Mouse (Mus musculus): ENCODE data around the gene Sorbs1.

DNA sequence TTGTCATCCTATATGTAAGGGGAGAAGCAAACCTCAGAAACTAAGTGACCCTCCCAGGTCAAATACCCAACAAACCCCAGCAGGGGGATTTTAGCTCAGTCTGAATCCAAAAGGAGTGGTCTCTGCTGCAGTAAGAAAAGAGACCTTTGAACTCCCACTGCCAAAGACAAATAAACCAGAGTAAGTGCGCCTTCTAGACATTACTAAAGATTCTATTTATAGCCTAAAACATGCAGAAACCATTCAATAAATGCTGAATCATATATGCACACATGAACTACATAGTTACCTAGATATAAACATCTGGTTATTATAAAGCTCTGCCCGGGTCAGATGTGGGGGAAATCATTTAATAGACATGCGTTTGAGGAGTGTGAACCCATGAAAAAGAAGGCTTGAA lies 84.0 kb downstream of the Sorbs1 start:
- TF ChIP-seq EP300 (IDR thresholded peaks at IDR 0.05; ENCODE audit: low read depth), result no peak
- TF ChIP-seq CTCF (IDR thresholded peaks at IDR 0.05; ENCODE audit: low read depth), result no peak

Data from liver, embryonic 14.5 days (tissue).